Mouse (Mus musculus): ENCODE results near the gene Tas2r135.

Gene Tas2r135

GRCm38 (mm10) chr6:42373669-42374430 is 31.4 kb upstream of the Tas2r135 start:
- DNase-seq (ENCODE audit: extremely low spot score, low spot score) = no peak

DNA sequence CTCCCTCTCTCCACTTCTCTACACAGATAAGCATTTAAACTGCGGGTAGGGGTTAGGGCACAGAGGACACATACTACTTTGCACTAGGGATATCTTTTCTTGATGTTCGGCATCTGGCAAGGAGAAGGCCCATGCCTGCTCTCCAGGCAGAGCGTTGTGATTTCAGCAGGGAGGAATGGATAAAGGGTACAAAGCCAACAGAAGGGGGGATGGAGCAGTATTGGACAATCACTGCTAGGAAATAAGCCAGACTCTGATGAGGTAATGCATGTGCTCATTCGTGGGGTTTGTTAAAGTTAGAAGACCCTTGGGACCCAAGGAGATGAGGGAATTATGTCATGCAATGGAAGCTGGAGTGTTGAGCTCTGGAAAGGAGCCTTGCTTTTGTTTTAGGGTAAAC is 30.5 kb upstream of the Tas2r135 start:
- DNase-seq (ENCODE audit: extremely low spot score, low spot score) = no peak

GRCm38 (mm10) chr6:42375131-42375530 is 30.1 kb upstream of the Tas2r135 start:
- DNase-seq (ENCODE audit: extremely low spot score, low spot score) = no peak

GRCm38 (mm10) chr6:42376016-42376415 is 29.2 kb upstream of the Tas2r135 start:
- DNase-seq (ENCODE audit: extremely low spot score, low spot score) = no peak

GRCm38 (mm10) chr6:42376504-42377019 is 28.7 kb upstream of the Tas2r135 start:
- DNase-seq (ENCODE audit: extremely low spot score, low spot score) = no peak

GRCm38 (mm10) chr6:42377280-42377679 is 28.0 kb upstream of the Tas2r135 start:
- no peak for DNase-seq (ENCODE audit: extremely low spot score, low spot score)

GRCm38 (mm10) chr6:42379551-42379950 is 25.7 kb upstream of the Tas2r135 start:
- DNase-seq (ENCODE audit: extremely low spot score, low spot score) = no peak

DNA sequence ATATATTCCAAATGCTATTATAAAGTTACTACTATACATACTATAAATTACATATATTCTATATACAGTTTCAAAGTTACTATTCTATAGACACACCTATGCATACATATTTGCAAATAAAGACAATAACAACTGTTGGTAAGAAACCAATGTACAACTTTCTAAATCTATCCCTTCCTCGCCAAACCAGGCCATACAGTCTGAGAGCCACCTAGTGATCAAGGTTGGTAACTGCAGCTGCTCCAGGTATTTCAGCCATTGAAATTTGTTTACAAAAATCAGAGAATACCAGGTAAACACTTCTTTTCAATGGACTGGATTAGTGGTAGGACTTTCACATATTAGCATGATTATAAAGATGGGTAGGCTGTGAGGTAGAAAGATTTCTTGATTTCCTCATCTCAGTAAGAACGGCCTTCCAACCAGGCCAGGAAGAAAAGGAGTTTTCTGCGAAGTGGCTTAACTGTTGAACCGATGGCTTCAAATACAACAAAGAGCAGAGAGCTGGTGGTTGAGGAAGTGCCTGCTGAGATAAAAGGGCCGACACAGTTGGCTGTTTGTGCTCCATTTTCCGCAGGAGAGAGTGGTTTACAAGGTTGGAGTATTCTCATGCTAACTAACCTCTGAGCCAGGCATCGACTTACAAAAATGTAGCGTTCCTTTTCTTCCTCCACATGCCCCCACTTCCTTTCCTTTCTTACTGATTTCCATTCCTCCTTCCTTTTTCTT is 24.7 kb upstream of the Tas2r135 start:
- DNase-seq (ENCODE audit: extremely low spot score, low spot score) = no peak

DNA sequence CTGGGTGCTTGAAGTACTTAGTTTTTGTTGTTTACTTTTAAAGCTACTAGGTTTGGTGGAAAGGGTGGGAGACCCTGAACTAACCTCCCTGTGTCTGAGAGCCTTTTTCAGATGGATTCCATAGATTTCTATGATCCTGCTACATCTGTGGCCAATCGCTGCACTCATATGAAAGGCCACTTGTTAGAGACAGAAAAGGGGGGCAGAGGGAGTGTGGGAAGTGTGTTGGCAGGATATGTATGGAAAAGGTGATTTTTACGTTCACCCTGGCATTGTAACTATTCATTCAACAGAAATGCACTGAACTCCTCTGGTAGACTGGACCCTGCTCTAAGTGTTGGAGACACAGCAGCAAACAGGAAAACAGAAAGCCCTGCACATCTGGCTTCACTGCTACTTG is 24.0 kb upstream of the Tas2r135 start:
- no peak for DNase-seq (ENCODE audit: extremely low spot score, low spot score)

DNA sequence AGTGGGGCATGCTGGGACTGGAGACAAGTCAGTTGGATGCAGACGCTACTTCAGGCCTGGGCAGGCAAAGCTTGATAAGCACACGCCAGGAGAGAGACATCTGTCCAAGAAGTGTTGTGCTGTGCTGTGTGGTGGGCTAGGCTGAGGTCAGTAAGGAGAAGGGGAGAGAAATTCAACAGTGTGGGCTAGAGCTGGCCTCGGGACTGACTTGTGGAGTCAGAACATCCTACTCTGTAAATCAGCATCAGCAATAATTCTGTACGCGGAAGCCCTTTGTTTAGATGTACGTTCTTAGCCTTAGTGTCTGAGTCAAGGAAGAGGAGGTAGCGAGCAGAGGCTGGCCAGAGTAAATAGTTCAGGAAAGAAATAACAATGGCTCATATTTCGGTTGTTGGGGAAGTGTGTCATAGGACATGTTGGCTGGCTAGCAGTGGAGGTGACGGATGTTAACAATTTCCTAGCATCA is 23.3 kb upstream of the Tas2r135 start:
- no peak for DNase-seq (ENCODE audit: extremely low spot score, low spot score)

DNA sequence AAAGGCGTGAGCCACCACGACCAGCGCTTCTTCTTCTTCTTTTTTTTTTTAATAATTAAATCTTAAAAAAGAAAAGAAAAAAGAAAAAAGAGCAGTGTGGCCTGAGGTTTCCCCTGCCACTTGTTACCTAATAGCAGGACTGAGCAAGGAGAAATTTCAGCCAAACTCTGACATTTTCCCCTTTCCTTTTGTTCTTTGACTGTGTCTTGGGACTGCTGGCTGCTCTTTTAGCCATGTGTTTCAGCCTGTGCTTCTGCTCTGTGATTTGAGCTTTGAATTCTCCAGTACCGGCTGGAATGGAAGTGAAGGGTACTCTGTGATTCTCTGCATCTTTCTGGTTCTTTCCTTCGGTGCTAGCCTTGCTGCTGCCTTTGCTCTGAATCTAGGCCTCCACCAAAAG is 21.9 kb upstream of the Tas2r135 start:
- DNase-seq (ENCODE audit: extremely low spot score, low spot score) = no peak

- DNase-seq (ENCODE audit: extremely low spot score, low spot score) = no peak
These were observed 19.6 kb upstream of the Tas2r135 start for GRCm38 (mm10) chr6:42385635-42386034.

GRCm38 (mm10) chr6:42391796-42392330 is 13.4 kb upstream of the Tas2r135 start:
- DNase-seq (ENCODE audit: extremely low spot score, low spot score) = no peak

- no peak for DNase-seq (ENCODE audit: extremely low spot score, low spot score)
These were observed 9.0 kb upstream of the Tas2r135 start for GRCm38 (mm10) chr6:42395960-42396809.

GRCm38 (mm10) chr6:42397041-42397657 is 8.1 kb upstream of the Tas2r135 start:
- DNase-seq (ENCODE audit: extremely low spot score, low spot score) = no peak

DNA sequence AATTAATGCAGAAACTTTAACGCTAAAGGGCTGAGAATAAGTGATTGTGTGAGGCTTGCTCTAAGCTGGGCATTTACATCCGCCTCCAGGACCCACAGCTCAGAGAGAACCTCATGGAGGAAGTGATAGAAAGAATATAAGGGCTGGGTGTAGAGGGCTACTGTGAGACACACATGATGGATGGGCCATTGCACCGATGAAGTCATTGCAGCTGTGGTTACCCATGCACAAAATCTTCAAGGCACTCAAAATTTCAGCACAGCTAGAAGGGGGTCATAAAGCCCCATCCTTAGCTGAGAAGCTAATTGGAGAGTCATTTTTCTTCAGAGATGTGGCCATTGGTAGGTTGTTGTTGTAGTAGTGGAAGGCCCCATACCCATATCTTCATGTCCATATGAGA is 6.9 kb upstream of the Tas2r135 start:
- no peak for DNase-seq (ENCODE audit: extremely low spot score, low spot score)

DNA sequence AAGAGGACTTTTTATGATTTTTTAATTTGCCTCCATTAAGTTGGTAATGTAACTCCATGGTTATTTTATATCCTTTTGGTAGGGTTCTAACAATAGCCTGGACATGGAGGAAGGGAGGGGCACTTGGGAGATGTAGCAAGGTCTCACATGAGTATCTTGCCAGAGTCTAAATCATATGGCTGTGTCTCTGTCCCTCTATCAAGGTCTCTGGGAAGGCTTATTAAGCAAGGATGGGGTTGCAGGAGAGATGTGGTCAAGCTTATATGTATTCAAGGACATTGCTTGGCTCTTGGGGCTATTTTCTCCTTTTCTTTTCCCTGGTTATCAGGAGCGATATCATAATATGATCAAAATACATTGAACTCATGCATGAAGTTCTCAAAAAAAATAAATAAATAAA is 6.2 kb upstream of the Tas2r135 start:
- no peak for DNase-seq (ENCODE audit: extremely low spot score, low spot score)

DNA sequence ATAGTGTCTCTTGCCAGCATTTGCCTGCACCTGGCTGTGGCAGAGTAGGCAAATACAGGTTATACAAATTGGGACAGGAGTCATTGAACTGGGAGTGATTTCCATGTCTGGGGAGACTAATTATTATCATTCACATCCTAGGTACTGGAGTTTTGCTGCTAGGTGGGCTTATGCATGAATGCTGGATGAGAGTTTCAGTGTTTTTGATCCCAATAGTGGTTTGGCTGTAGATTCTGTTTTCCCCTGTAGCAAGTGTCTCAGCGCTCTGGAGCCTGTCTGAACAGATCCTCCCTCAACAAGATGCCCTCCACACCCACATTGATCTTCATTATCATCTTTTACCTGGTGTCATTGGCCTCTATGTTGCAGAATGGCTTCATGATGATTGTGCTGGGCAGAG is 5.3 kb upstream of the Tas2r135 start, which contains the start of gene Tas2r143:
Gene Tas2r143, plus strand, starts transcription at position 301 of the 400 bp plus-strand sequence.
- no peak for DNase-seq (ENCODE audit: extremely low spot score, low spot score)

- no peak for DNase-seq (ENCODE audit: extremely low spot score, low spot score)
These were observed 14.2 kb downstream of the Tas2r135 start for GRCm38 (mm10) chr6:42419443-42419842.

DNA sequence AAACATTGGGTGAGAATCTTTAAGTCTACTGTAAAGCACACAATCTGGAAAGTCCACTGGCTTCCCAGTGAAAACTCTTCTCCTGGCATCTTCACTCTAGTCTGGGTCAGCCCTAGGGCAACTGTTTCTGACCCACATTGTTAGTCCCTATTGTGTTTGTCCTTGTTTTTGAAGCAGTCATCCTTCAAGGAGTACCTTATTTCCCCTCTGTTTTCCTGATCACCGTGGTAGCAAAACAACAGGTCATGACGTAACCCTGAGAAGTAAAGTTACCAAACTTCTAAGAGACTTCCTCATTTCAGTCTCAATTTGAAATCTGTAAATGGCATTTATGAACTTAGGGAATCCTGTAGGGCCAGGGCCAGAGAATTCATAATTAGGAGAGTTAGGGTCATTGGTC is 16.2 kb downstream of the Tas2r135 start:
- no peak for DNase-seq (ENCODE audit: extremely low spot score, low spot score)

DNA sequence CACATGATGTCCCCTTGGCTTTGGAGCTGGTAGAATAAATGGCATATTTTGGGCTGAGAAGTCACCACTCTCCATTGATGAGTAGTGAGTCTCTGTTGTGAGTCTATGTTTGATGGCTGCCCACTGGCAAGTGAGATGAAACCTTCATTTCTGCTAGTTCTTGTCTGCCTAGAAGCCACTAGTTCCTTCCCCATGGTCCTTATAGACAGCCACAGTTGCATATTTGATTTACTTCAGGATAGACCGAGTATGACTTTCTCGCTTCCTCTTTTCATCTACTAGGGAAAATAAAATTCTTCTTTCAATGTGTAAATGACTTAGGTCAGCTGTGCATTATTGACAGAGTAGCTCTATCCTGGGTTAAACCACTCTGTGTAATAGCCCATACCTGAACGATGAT is 19.2 kb downstream of the Tas2r135 start:
- DNase-seq (ENCODE audit: extremely low spot score, low spot score) = no peak

Data from neural tube, embryonic 10.5 days (tissue).